Mouse (Mus musculus) heart, postnatal 10 days (tissue): ENCODE measurements around the gene Slc45a2. TPM values are rescaled to one million over a fixed set of nuclear protein-coding genes. Genes with fewer than 3 reads are reported as not detected.
"Not testable (repeated sequence)": the region's sequence is repeated elsewhere in the genome, so short reads cannot be mapped to it uniquely, and the experiment has no call there.

Source experiments
- DNase-seq, 2 experiments: peaks; one replicate each; pipeline ENCODE4 v3.0.0; 2021
- intact Hi-C: fragments of 180-260 bp; cut with DNase I; formaldehyde crosslinking; loops from one replicate; pipeline ENCODE4 v1.15.1; 2025
- total RNA-seq, 2 experiments: library from RNA; stranded (reverse); gene quantifications; 2 replicates each; pipeline ENCODE4 v1.2.3; 2021

Slc45a2 gene
- total RNA-seq, result not detected

DNA sequence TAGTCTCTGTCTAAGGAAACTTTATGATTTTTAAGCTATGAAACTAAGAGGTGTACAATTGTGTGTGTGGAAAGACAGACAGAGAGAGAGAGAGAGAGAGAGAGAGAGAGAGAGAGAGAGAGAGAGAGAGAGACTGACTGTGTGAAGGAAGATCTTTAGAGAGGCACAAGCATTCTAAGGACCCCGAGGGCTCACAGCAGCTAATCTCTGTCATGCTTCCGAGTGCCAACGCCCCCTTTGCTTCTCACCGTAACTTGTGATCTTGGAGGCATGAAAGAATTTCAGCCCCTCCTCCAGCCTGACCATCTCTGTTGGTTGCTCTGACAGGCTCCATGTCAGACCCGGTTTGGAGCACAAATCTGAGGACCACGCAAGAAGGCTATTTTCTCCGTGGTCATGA, at the start of gene Slc45a2:
TSS of gene Slc45a2 (plus strand) at position 301 of the 400 bp plus-strand sequence.
- intact Hi-C loops, result no loop called here
- DNase-seq, result no peak

GRCm38 (mm10) chr15:10951951-10952759, 48.4 kb upstream of the Slc45a2 start, which contains the start of gene C1qtnf3:
C1qtnf3 (plus strand) TSS chr15:10952332.
- intact Hi-C loops, result no loop called here
- no peak for DNase-seq

DNA sequence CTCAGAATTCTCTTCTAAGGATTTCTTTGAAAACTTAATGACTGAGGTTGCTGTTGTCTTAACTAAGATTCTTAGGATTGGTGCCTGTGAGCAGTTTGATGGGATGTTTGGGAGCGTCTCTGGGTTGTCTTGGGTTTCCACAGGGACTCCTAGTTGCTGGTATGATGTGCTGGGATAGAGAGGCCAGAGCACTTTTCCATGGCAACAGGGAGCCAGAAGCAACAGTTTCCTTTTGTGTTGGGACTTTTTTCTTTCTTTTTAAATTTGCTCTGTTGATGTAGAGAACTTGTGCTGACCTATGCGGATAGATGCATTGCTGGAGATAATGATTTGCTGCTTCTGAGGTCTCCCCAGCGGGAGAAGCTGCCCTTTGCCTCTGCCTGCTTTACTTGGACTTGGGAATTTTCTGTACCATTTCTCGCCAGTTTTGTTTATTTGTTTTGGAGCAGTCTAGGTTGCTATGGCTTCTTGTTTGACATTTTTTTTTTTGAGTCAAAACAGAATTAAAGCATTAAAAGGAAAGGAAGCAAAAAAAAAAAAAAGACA, 47.7 kb upstream of the Slc45a2 start:
- DNase-seq, result no peak
- intact Hi-C loops, result no loop called here

GRCm38 (mm10) chr15:10953465-10953864, 47.1 kb upstream of the Slc45a2 start:
- intact Hi-C loops, result no loop called here

GRCm38 (mm10) chr15:10954381-10955016, 46.0 kb upstream of the Slc45a2 start:
- intact Hi-C loops, result no loop called here

More at GRCm38 (mm10) chr15:10953465-10953864, 47.1 kb upstream of the Slc45a2 start:
- DNase-seq, result no peak

GRCm38 (mm10) chr15:10955156-10955555, 45.4 kb upstream of the Slc45a2 start:
- DNase-seq, result no peak
- intact Hi-C loops, result no loop called here

More at GRCm38 (mm10) chr15:10954381-10955016, 46.0 kb upstream of the Slc45a2 start:
- DNase-seq, result no peak

- no peak for DNase-seq
- intact Hi-C loops, result no loop called here
Measured at GRCm38 (mm10) chr15:10956706-10957105, 43.8 kb upstream of the Slc45a2 start.

DNA sequence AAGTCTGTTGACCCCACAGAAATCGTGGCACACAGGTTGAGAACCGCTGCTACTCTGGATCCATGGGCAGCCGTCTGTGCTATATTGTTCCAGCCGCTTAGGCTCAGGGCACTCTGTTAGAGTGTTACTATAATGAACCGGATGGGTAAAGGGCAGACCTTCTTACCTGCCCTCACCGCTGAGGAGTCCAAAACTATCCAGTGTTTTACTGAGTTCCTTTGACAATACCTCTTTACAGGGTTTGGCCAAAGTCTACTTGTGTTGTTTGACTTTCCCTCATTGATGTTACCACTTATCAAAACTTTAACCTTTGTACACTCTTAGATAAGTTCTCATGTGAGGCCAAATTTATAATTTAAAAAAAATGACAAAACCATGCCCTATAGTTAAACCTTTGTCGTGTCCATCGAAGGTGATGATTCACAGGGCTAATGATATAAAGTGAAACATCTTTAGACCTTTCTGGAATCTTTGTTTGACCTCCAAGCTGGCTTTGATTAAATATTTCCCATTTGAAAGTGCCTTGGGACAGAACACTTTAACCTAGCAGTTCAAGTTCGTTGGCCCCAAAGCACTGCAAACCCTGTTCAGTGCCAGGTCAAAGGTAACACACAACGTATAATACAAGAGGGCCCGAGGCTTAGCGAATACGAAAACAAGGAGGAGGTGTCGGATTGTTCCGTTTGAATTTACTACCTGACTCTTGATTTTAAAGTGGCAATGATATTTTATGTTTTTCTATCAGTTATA, 41.1 kb upstream of the Slc45a2 start:
- intact Hi-C loops, result no loop called here

DNA sequence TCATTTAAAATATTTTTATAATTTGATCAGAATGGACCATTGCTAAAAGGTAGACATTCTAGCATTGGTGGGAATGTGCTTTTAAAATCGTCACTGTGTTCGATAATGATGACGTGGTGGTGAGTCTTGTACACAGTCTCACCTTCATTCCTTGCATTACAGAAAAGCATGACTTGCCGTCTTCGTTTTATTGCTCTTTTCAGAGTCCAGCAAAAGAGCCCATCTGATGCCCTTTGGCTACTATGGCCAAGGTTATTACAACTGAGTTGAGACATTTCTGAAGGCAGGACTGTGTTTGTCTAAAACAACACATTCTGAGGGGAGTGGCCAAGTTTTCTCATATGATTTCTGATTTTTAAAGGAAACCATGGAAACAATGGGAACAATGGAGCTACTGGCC, 40.3 kb upstream of the Slc45a2 start:
- intact Hi-C loops, result no loop called here
- DNase-seq, result no peak

More for the DNA sequence above, 41.1 kb upstream of the Slc45a2 start:
- no peak for DNase-seq

DNA sequence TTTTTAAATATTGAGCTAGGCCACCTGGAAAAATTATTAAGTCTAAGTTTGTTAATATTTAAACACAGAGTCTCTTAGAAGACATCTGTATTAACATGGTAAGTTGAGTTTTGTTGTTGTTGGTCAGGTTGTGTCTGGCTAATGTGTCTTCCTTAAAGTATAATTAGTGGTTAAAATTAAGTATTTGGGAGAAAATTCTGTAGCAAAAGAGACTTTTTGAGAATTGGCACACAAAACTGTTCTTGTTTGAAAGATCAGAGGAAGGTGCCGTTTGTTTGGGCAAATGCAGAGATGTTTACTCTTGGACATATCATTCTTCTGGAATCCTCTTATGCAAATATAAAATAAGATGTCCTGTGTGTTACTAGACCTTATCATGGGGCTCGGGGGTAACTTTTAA, 37.9 kb upstream of the Slc45a2 start:
- no peak for DNase-seq
- intact Hi-C loops, result no loop called here

DNA sequence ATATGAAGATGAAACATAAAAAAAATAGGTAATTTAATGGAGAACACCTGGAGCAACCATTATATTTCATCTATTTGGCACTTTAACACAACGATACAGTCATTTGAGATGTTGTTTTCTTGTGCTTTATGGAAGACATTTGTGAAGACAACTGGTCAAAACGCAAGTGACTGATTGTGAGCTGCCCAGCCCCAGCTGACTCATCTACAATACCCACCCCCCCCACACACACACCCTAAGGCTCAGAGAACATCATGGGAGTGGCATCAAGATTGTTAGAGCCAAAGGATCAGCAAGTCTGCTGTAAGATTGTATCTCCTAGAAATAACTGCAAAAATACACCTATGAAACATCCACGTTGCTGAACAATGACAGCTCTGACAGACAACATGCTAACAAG, 31.1 kb upstream of the Slc45a2 start:
- intact Hi-C loops, result no loop called here
- DNase-seq, result no peak

- intact Hi-C loops, result no loop called here
Measured at GRCm38 (mm10) chr15:10970777-10971176, 29.7 kb upstream of the Slc45a2 start.

GRCm38 (mm10) chr15:10977151-10977550, 23.4 kb upstream of the Slc45a2 start:
- intact Hi-C loops, result no loop called here
- no peak for DNase-seq

More at GRCm38 (mm10) chr15:10970777-10971176, 29.7 kb upstream of the Slc45a2 start:
- no peak for DNase-seq

- intact Hi-C loops, result loop anchor here (2.0 to 5.0 kb wide), 2 partner anchors 60 to 493 kb away; partner anchors contain the start of genes Brix1 and Rad1
- DNase-seq, result no peak
Measured at GRCm38 (mm10) chr15:10980712-10981111, 19.8 kb upstream of the Slc45a2 start.

- peak; percentile 93 to 94 for DNase-seq
- intact Hi-C loops, result loop anchor here (2.0 to 5.0 kb wide), 2 partner anchors 61 to 494 kb away; partner anchors contain the start of genes Brix1 and Rad1
Measured at GRCm38 (mm10) chr15:10981377-10982063, 19.0 kb upstream of the Slc45a2 start, which contains the start of gene Amacr. Amacr (plus strand) TSS chr15:10981756.

GRCm38 (mm10) chr15:10982064-10982435, 18.5 kb upstream of the Slc45a2 start:
- intact Hi-C loops, result loop anchor here (5.0 kb wide), 1 partner anchor 495 kb away; the partner anchor contains the start of genes Brix1 and Rad1
- no peak for DNase-seq

GRCm38 (mm10) chr15:10985756-10986155, 14.8 kb upstream of the Slc45a2 start:
- intact Hi-C loops, result no loop called here

GRCm38 (mm10) chr15:10986477-10986876, 14.0 kb upstream of the Slc45a2 start:
- intact Hi-C loops, result not testable (repeated sequence)

More at GRCm38 (mm10) chr15:10985756-10986155, 14.8 kb upstream of the Slc45a2 start:
- DNase-seq, result no peak

DNA sequence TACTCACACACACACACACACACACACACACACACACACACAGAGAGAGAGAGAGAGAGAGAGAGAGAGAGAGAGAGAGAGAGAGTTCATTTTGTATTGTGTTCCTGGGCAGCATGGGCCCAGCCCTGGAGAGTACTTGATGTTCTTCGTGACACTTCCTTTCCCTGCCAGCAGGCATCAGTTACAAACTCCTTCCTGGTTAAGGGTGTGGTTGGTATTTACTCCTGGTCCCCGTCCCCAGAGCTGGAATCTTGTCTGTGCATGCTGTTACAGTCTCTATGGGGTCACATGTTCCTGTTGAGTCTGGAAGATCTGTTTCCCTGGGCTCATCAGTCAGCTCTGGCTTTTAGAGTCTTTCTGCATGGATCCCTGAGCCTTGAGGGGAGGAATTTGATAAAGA, 10.1 kb upstream of the Slc45a2 start:
- intact Hi-C loops, result no loop called here
- no peak for DNase-seq

More at GRCm38 (mm10) chr15:10986477-10986876, 14.0 kb upstream of the Slc45a2 start:
- DNase-seq, result not testable (repeated sequence)

GRCm38 (mm10) chr15:10991566-10991965, 9.0 kb upstream of the Slc45a2 start:
- no peak for DNase-seq
- intact Hi-C loops, result no loop called here
